Mouse (Mus musculus): ENCODE measurements around the gene Scnn1b. TPM values are rescaled to one million over a fixed set of nuclear protein-coding genes. Genes with fewer than 3 reads are reported as not detected.

Gene Scnn1b
- total RNA-seq (2021) (not detected), polyA plus RNA-seq (2012; rRNA removed) (0.47 TPM in 1 of 2 replicates, not detected in the other)
- long read RNA-seq = 0 reads

- Histone ChIP-seq H3K36me3 (ENCODE audit: control insufficient read depth, insufficient read depth, low read length) (no peaks in the 10 kb centered on the region), H3K9ac (ENCODE audit: low read depth, low read length) (no peak within 1 kb of the TSS), H3K27ac (no peak within 1 kb of the TSS), H3K4me1 (ENCODE audit: control insufficient read depth, insufficient read depth, low read length) (no peaks in the 10 kb centered on the region), H3K27me3 (ENCODE audit: control insufficient read depth, insufficient read depth, low read length) (peaks cover 4% of the 10 kb centered on the region; the same call in 1 of the 2 replicates), H3K4me3 (no peak within 1 kb of the TSS), H3K79me2 (replicated peaks; ENCODE audit: control insufficient read depth, insufficient read depth, low read length) (no peaks in the 10 kb centered on the region)
- intact Hi-C loops (cut with DNase I) = no loop called here
- no peak for DNase-seq
- TF ChIP-seq EP300 (IDR thresholded peaks at IDR 0.05; ENCODE audit: insufficient read depth, low read depth, low read length) (no peak), POLR2A (IDR thresholded peaks at IDR 0.05; ENCODE audit: insufficient read depth, low read depth, low read length) (no peak), CTCF (IDR thresholded peaks at IDR 0.05) (no peak)
- WGBS = 5% methylated on average over 38 of the region's 42 CpGs
These were observed at the start of gene Scnn1b for GRCm38 (mm10) chr7:121864858-121865585. TSS of gene Scnn1b (plus strand) at chr7:121865038.

GRCm38 (mm10) chr7:121821632-121822031 is 43.2 kb upstream of the Scnn1b start:
- H3K79me2 ChIP-seq (replicated peaks; ENCODE audit: control insufficient read depth, insufficient read depth, low read length) = no peaks in the 10 kb centered on the region
- intact Hi-C loops (cut with DNase I) = no loop called here
- 86% methylated on average over 6 of the region's 6 CpGs for WGBS
- DNase-seq = no peak
- no peak overlapping the region for H3K27ac ChIP-seq
- H3K9ac ChIP-seq (ENCODE audit: low read depth, low read length) = no peak overlapping the region
- H3K4me1 ChIP-seq (ENCODE audit: control insufficient read depth, insufficient read depth, low read length) = no peaks in the 10 kb centered on the region
- no peak overlapping the region for H3K4me3 ChIP-seq
- H3K36me3 ChIP-seq (ENCODE audit: control insufficient read depth, insufficient read depth, low read length) = no peaks in the 10 kb centered on the region
- no peaks in the 10 kb centered on the region for H3K27me3 ChIP-seq (ENCODE audit: control insufficient read depth, insufficient read depth, low read length)
- TF ChIP-seq POLR2A (IDR thresholded peaks at IDR 0.05; ENCODE audit: insufficient read depth, low read depth, low read length) = no peak
- TF ChIP-seq CTCF (IDR thresholded peaks at IDR 0.05) = no peak
- TF ChIP-seq EP300 (IDR thresholded peaks at IDR 0.05; ENCODE audit: insufficient read depth, low read depth, low read length) = no peak

- intact Hi-C loops (cut with DNase I) = no loop called here
- no peak for DNase-seq
- Histone ChIP-seq H3K79me2 (replicated peaks; ENCODE audit: control insufficient read depth, insufficient read depth, low read length) (no peaks in the 10 kb centered on the region), H3K4me3 (no peak overlapping the region), H3K27ac (no peak overlapping the region), H3K9ac (ENCODE audit: low read depth, low read length) (no peak overlapping the region), H3K36me3 (ENCODE audit: control insufficient read depth, insufficient read depth, low read length) (no peaks in the 10 kb centered on the region), H3K27me3 (ENCODE audit: control insufficient read depth, insufficient read depth, low read length) (no peaks in the 10 kb centered on the region), H3K4me1 (ENCODE audit: control insufficient read depth, insufficient read depth, low read length) (no peaks in the 10 kb centered on the region)
- no peak for TF ChIP-seq EP300 (IDR thresholded peaks at IDR 0.05; ENCODE audit: insufficient read depth, low read depth, low read length)
- no peak for TF ChIP-seq POLR2A (IDR thresholded peaks at IDR 0.05; ENCODE audit: insufficient read depth, low read depth, low read length)
- TF ChIP-seq CTCF (IDR thresholded peaks at IDR 0.05) = no peak
- 78% methylated on average over 1 of the region's 1 CpGs for WGBS
These were observed 36.4 kb upstream of the Scnn1b start for GRCm38 (mm10) chr7:121828481-121828880.

- H3K27ac ChIP-seq = no peak overlapping the region
- no peaks in the 10 kb centered on the region for H3K79me2 ChIP-seq (replicated peaks; ENCODE audit: control insufficient read depth, insufficient read depth, low read length)
- 81% methylated on average over 7 of the region's 7 CpGs for WGBS
- no peak overlapping the region for H3K9ac ChIP-seq (ENCODE audit: low read depth, low read length)
- no peaks in the 10 kb centered on the region for H3K4me1 ChIP-seq (ENCODE audit: control insufficient read depth, insufficient read depth, low read length)
- no peaks in the 10 kb centered on the region for H3K36me3 ChIP-seq (ENCODE audit: control insufficient read depth, insufficient read depth, low read length)
- H3K4me3 ChIP-seq = no peak overlapping the region
- no peaks in the 10 kb centered on the region for H3K27me3 ChIP-seq (ENCODE audit: control insufficient read depth, insufficient read depth, low read length)
- TF ChIP-seq CTCF (IDR thresholded peaks at IDR 0.05) (peak; percentile 23), EP300 (IDR thresholded peaks at IDR 0.05; ENCODE audit: insufficient read depth, low read depth, low read length) (no peak)
- intact Hi-C loops (cut with DNase I) = no loop called here
- DNase-seq = no peak
These were observed 29.4 kb upstream of the Scnn1b start for GRCm38 (mm10) chr7:121835392-121835791.

- H3K79me2 ChIP-seq (replicated peaks; ENCODE audit: control insufficient read depth, insufficient read depth, low read length) = no peaks in the 10 kb centered on the region
- 85% methylated on average over 7 of the region's 7 CpGs for WGBS
- no peak overlapping the region for H3K27ac ChIP-seq
- no peak overlapping the region for H3K9ac ChIP-seq (ENCODE audit: low read depth, low read length)
- no peaks in the 10 kb centered on the region for H3K36me3 ChIP-seq (ENCODE audit: control insufficient read depth, insufficient read depth, low read length)
- intact Hi-C loops (cut with DNase I) = no loop called here
- TF ChIP-seq POLR2A (IDR thresholded peaks at IDR 0.05; ENCODE audit: insufficient read depth, low read depth, low read length) = no peak
- TF ChIP-seq EP300 (IDR thresholded peaks at IDR 0.05; ENCODE audit: insufficient read depth, low read depth, low read length) = no peak
- no peak for TF ChIP-seq CTCF (IDR thresholded peaks at IDR 0.05)
- H3K4me1 ChIP-seq (ENCODE audit: control insufficient read depth, insufficient read depth, low read length) = peaks cover 1% of the 10 kb centered on the region; the same call in 1 of the 2 replicates
- no peaks in the 10 kb centered on the region for H3K27me3 ChIP-seq (ENCODE audit: control insufficient read depth, insufficient read depth, low read length)
- no peak overlapping the region for H3K4me3 ChIP-seq
- DNase-seq = no peak
These were observed 28.0 kb upstream of the Scnn1b start for GRCm38 (mm10) chr7:121836827-121837226.

- Histone ChIP-seq H3K79me2 (replicated peaks; ENCODE audit: control insufficient read depth, insufficient read depth, low read length) (no peaks in the 10 kb centered on the region), H3K4me1 (ENCODE audit: control insufficient read depth, insufficient read depth, low read length) (peaks cover 1% of the 10 kb centered on the region; the same call in 1 of the 2 replicates), H3K27me3 (ENCODE audit: control insufficient read depth, insufficient read depth, low read length) (no peaks in the 10 kb centered on the region), H3K4me3 (no peak overlapping the region), H3K36me3 (ENCODE audit: control insufficient read depth, insufficient read depth, low read length) (no peaks in the 10 kb centered on the region), H3K27ac (peak overlapping the region; percentile 67), H3K9ac (ENCODE audit: low read depth, low read length) (no peak overlapping the region)
- 48% methylated on average over 7 of the region's 7 CpGs for WGBS
- no peak for TF ChIP-seq CTCF (IDR thresholded peaks at IDR 0.05)
- no peak for TF ChIP-seq POLR2A (IDR thresholded peaks at IDR 0.05; ENCODE audit: insufficient read depth, low read depth, low read length)
- TF ChIP-seq EP300 (IDR thresholded peaks at IDR 0.05; ENCODE audit: insufficient read depth, low read depth, low read length) = no peak
- intact Hi-C loops (cut with DNase I) = loop anchor here (1.0 to 5.0 kb wide), 2 partner anchors 107 to 131 kb away; partner anchors contain the start of gene Scnn1g
- peak; percentile 26 to 69 for DNase-seq
These were observed 24.0 kb upstream of the Scnn1b start for GRCm38 (mm10) chr7:121840810-121841209.
